Mouse (Mus musculus) CH12.LX (cell line): ENCODE measurements around the gene Slc26a8. TPM values are rescaled to one million over a fixed set of nuclear protein-coding genes. Genes with fewer than 3 reads are reported as not detected.

Experiments
- DNase-seq: peaks from one replicate; pipeline ENCODE4 v3.0.0-alpha.2; 2013; ENCODE audit errors: extremely low read depth
- H3K27ac ChIP-seq: 2 replicates; pipeline ENCODE4 v1.5.1; 2012; ENCODE audit warnings: low read depth, mild to moderate bottlenecking, control low read depth, moderate library complexity; ENCODE audit not compliant: insufficient read depth
- H3K27me3 ChIP-seq: replicated peaks from 2 replicates; pipeline ENCODE3; 2012; ENCODE audit warnings: inconsistent platforms
- H3K36me3 ChIP-seq, 2 experiments: replicated peaks in 1 of 2; 2 replicates each; pipeline versions ENCODE3 to v1.6.1; 2012; ENCODE audit warnings: inconsistent platforms in 1 of 2, low read length in 1 of 2, mild to moderate bottlenecking in 1 of 2, mixed read lengths in 1 of 2, moderate library complexity in 1 of 2; ENCODE audit not compliant: control insufficient read depth in 1 of 2, insufficient read depth in 1 of 2
- H3K4me1 ChIP-seq, 2 experiments: 2 replicates each; pipeline ENCODE4 v1.6.1; 2012; ENCODE audit warnings: inconsistent platforms in 1 of 2, moderate library complexity in 1 of 2; ENCODE audit not compliant: insufficient read depth in 2 of 2, control insufficient read depth in 1 of 2
- H3K4me2 ChIP-seq: 2 replicates; pipeline ENCODE4 v1.6.1; 2012; ENCODE audit warnings: low read depth, mild to moderate bottlenecking, control low read depth; ENCODE audit not compliant: poor library complexity, insufficient read depth, severe bottlenecking
- H3K4me3 ChIP-seq, 3 experiments: fragments of 150-350 bp in 1 of 3; sonication (generic) in 1 of 3; replicated peaks in 1 of 3; 2 replicates each; pipeline versions ENCODE3 to v1.5.1; 2011 to 2012; ENCODE audit warnings: low read depth in 2 of 3, low read length in 2 of 3, mild to moderate bottlenecking in 2 of 3, moderate library complexity in 2 of 3, control low read depth in 1 of 3, improper control_type of control experiment in 1 of 3, inconsistent platforms in 1 of 3, mixed read lengths in 1 of 3; ENCODE audit not compliant: poor library complexity in 1 of 3
- H3K79me2 ChIP-seq: replicated peaks from 2 replicates; pipeline ENCODE4 v1.6.1; 2012; ENCODE audit warnings: mild to moderate bottlenecking, moderate library complexity; ENCODE audit not compliant: control insufficient read depth, poor library complexity, insufficient read depth, severe bottlenecking; ENCODE audit errors: extremely low read depth
- H3K9ac ChIP-seq: 2 replicates; pipeline ENCODE4 v1.6.1; 2012; ENCODE audit warnings: low read depth, mild to moderate bottlenecking, control low read depth, moderate library complexity; ENCODE audit not compliant: insufficient read depth
- H3K9me3 ChIP-seq: replicated peaks from 2 replicates; pipeline ENCODE3; 2012; ENCODE audit warnings: low read length, inconsistent platforms, mixed read lengths
- BHLHE40 ChIP-seq: IDR thresholded peaks from 2 replicates; pipeline ENCODE4 v1.6.1; 2011; ENCODE audit warnings: mild to moderate bottlenecking, low read depth, low read length, improper control_type of control experiment
- CHD1 ChIP-seq: IDR thresholded peaks from 2 replicates; pipeline ENCODE4 v1.6.1; 2012; ENCODE audit warnings: low read depth, low read length, improper control_type of control experiment, inconsistent platforms
- E2F4 ChIP-seq: IDR thresholded peaks from 2 replicates; pipeline ENCODE4 v1.6.1; 2011; ENCODE audit warnings: low read depth, low read length, improper control_type of control experiment; ENCODE audit not compliant: insufficient replicate concordance
- HCFC1 ChIP-seq: IDR thresholded peaks from 2 replicates; pipeline ENCODE4 v1.6.1; 2012; ENCODE audit warnings: low read depth, mild to moderate bottlenecking, inconsistent platforms, low read length, improper control_type of control experiment
- JUND ChIP-seq: conservative IDR thresholded peaks from 2 replicates; pipeline ENCODE4 v1.6.1; 2011; ENCODE audit warnings: low read depth, low read length, improper control_type of control experiment
- KAT2A ChIP-seq: IDR thresholded peaks from 2 replicates; pipeline ENCODE4 v1.6.1; 2012; ENCODE audit warnings: low read length, improper control_type of control experiment, inconsistent platforms; ENCODE audit not compliant: insufficient replicate concordance
- MAFK ChIP-seq: IDR thresholded peaks from 2 replicates; pipeline ENCODE4 v1.6.1; 2011; ENCODE audit warnings: low read length, improper control_type of control experiment; ENCODE audit not compliant: insufficient replicate concordance
- MAZ ChIP-seq: IDR thresholded peaks from 2 replicates; pipeline ENCODE4 v1.6.1; 2012; ENCODE audit warnings: low read depth, mild to moderate bottlenecking, inconsistent platforms, low read length, improper control_type of control experiment, moderate library complexity
- MEF2A ChIP-seq: IDR thresholded peaks from 2 replicates; pipeline ENCODE4 v1.6.1; 2014; ENCODE audit warnings: low read depth, mild to moderate bottlenecking, inconsistent platforms, low read length, improper control_type of control experiment, borderline replicate concordance
- NELFE ChIP-seq: IDR thresholded peaks from 2 replicates; pipeline ENCODE4 v1.6.1; 2011; ENCODE audit warnings: low read depth, low read length, improper control_type of control experiment
- NRF1 ChIP-seq: IDR thresholded peaks from 2 replicates; pipeline ENCODE4 v1.6.1; 2014; ENCODE audit warnings: low read depth, mild to moderate bottlenecking, inconsistent platforms, low read length, improper control_type of control experiment, moderate library complexity
- POLR2A ChIP-seq: IDR thresholded peaks from 2 replicates; pipeline ENCODE4 v1.6.1; 2011; ENCODE audit warnings: low read depth, mild to moderate bottlenecking, improper control_type of control experiment, low read length
- RAD21 ChIP-seq: IDR thresholded peaks from 2 replicates; pipeline ENCODE4 v1.6.1; 2011; ENCODE audit warnings: low read depth, mild to moderate bottlenecking, low read length, improper control_type of control experiment, moderate library complexity
- TBP ChIP-seq: conservative IDR thresholded peaks from 2 replicates; pipeline ENCODE4 v1.6.1; 2011; ENCODE audit warnings: low read depth, low read length, improper control_type of control experiment
- UBTF ChIP-seq: IDR thresholded peaks from 2 replicates; pipeline ENCODE4 v1.6.1; 2012; ENCODE audit warnings: low read depth, mild to moderate bottlenecking, inconsistent platforms, low read length, improper control_type of control experiment, moderate library complexity
- USF1 ChIP-seq: IDR thresholded peaks from 2 replicates; pipeline ENCODE4 v1.6.1; 2014; ENCODE audit warnings: low read depth, mild to moderate bottlenecking, inconsistent platforms, low read length, improper control_type of control experiment
- USF2 ChIP-seq: conservative IDR thresholded peaks from 2 replicates; pipeline ENCODE4 v1.6.1; 2011; ENCODE audit warnings: low read depth, low read length, improper control_type of control experiment
- ZC3H11A ChIP-seq: IDR thresholded peaks from 2 replicates; pipeline ENCODE4 v1.6.1; 2012; ENCODE audit warnings: low read depth, mild to moderate bottlenecking, inconsistent platforms, low read length, improper control_type of control experiment
- ZNF384 ChIP-seq: IDR thresholded peaks from 2 replicates; pipeline ENCODE4 v1.6.1; 2012; ENCODE audit warnings: low read depth, low read length, improper control_type of control experiment, inconsistent platforms
- dilution Hi-C: fragments of 300-500 bp; cut with MboI; formaldehyde crosslinking; loops from 2 replicates; pipeline ENCODE4 v1.14.3; 2020; ENCODE audit warnings: low sequenced_read_pairs; ENCODE audit not compliant: extremely low pct_unique_long_range_greater_than_20kb, extremely low pct_ligation_motif_present
- in situ Hi-C: fragments of 300-500 bp; cut with MboI; formaldehyde crosslinking; loops from 3 replicates; pipeline ENCODE4 v1.14.3; 2019; ENCODE audit warnings: low sequenced_read_pairs, low pct_ligation_motif_present, low pct_unique_long_range_greater_than_20kb, mixed read lengths
- polyA plus RNA-seq: library from polyadenylated mRNA; unstranded; fragments of >175 nt; gene quantifications from 2 replicates; pipeline ENCODE4 v1.2.1, GENCODE M21; 2012; ENCODE audit warnings: low read depth; ENCODE audit not compliant: insufficient read length
- total RNA-seq, 2 experiments: library from RNA; depleted of rRNA; stranded (reverse); fragments of 300-350 nt in 1 of 2; fragments of >200 nt in 1 of 2; gene quantifications; 2 replicates each; pipeline ENCODE4 v1.2.3; 2012 to 2014

Slc26a8 gene
- total and polyA plus RNA-seq, 3 experiments, result 0.44 TPM; not detected in 2

- no peaks in the 10 kb centered on the region for H3K36me3 ChIP-seq
- no peaks in the 10 kb centered on the region for H3K79me2 ChIP-seq
- TF ChIP-seq ZC3H11A (no peak), BHLHE40 (0 out of 2 replicates have a peak, but pooled peaks have one; percentile 9)
- dilution Hi-C loops, result no loop called here
- H3K4me3 ChIP-seq, result no peak overlapping the region
- in situ Hi-C loops, result no loop called here
- H3K9me3 ChIP-seq, result no peaks in the 10 kb centered on the region
- H3K4me2 ChIP-seq, result no peak overlapping the region
- no peak overlapping the region for H3K9ac ChIP-seq
- peaks cover 9 to 16% of the 10 kb centered on the region in 2 experiments; a peak in 3 of 4 replicates for H3K4me1 ChIP-seq
- H3K27me3 ChIP-seq, result peaks cover 11% of the 10 kb centered on the region
- DNase-seq, result no peak
- no peak overlapping the region for H3K27ac ChIP-seq
Measured at GRCm38 (mm10) chr17:28628248-28629124, 61.5 kb downstream of the Slc26a8 start.

GRCm38 (mm10) chr17:28626937-28627336 lies 63.1 kb downstream of the Slc26a8 start:
- dilution Hi-C loops, result no loop called here
- H3K27me3 ChIP-seq, result peaks cover 11% of the 10 kb centered on the region
- H3K4me2 ChIP-seq, result no peak overlapping the region
- TF ChIP-seq NRF1 (no peak), MEF2A (no peak), RAD21 (no peak), JUND (no peak), KAT2A (no peak), USF1 (no peak), UBTF (no peak), MAFK (no peak), ZNF384 (no peak), HCFC1 (no peak), CHD1 (no peak), POLR2A (no peak), MAZ (no peak), E2F4 (no peak), TBP (no peak), USF2 (no peak), BHLHE40 (no peak), ZC3H11A (no peak), NELFE (no peak)
- TF ChIP-seq, all 38 proteins: peak for 0
- no peak overlapping the region for H3K9ac ChIP-seq
- in situ Hi-C loops, result no loop called here
- DNase-seq, result no peak
- no peak overlapping the region for H3K27ac ChIP-seq
- peaks cover 2% of the 10 kb centered on the region; the same call in 1 of the 2 replicates for H3K79me2 ChIP-seq
- peaks cover 9 to 19% of the 10 kb centered on the region in 2 experiments; a peak in 3 of 4 replicates for H3K4me1 ChIP-seq
- H3K4me3 ChIP-seq, result no peak overlapping the region
- no peaks in the 10 kb centered on the region for H3K36me3 ChIP-seq
- H3K9me3 ChIP-seq, result no peaks in the 10 kb centered on the region
